Mouse (Mus musculus): ENCODE data around the gene Nid1. TPM values are rescaled to one million over a fixed set of nuclear protein-coding genes. Genes with fewer than 3 reads are reported as not detected.

Nid1 gene
- 0.27 TPM for polyA plus RNA-seq (2017; shearing (Covaris generic))

GRCm38 (mm10) chr13:13437460-13438015 is at the start of gene Nid1:
Nid1 (plus strand) TSS chr13:13437551.

GRCm38 (mm10) chr13:13393228-13394095 is 43.9 kb upstream of the Nid1 start, which contains the start of gene Gpr137b:
Gpr137b (minus strand) TSS chr13:13394014.

Other genes starting within 250 kb of the Nid1 start
- gene Gpr137b, start 43.5 kb upstream of the Nid1 start, polyA plus RNA-seq (2017; shearing (Covaris generic)) = 2.3 TPM
- gene Lyst, start 152.8 kb downstream of the Nid1 start, polyA plus RNA-seq (2017; shearing (Covaris generic)) = 55.0 TPM

Measured in effector memory CD4-positive, alpha-beta T cell, adult 7 months (primary cell).